Mouse (Mus musculus): ENCODE data around the gene Srsf5.
"Not testable (repeated sequence)": the region's sequence is repeated elsewhere in the genome, so short reads cannot be mapped to it uniquely, and the experiment has no call there.

Gene Srsf5

GRCm38 (mm10) chr12:80945334-80945995 is at the start of gene Srsf5:
Srsf5 (plus strand) TSS chr12:80945504.
- in situ Hi-C loops (cut with MboI): no loop called here

DNA sequence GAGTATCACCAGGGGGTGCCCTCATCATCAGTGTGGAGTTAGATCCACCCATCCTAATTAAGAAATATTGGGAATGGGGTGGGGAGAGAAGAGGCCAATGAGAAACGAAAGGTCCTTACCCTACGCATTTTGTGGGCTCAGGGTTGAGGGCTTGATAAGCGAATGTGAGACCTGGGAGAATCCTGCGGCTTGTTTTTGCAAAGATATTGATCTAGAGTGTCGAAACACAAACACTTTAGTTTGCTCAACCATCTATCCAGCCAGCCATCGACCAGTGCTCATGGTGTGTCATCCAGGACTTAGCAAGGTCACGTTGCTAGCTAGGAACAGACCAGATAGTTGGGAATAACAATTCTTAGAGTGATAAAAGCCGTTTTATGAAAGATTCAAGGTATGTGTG is 35.7 kb upstream of the Srsf5 start:
- in situ Hi-C loops (cut with MboI): no loop called here

GRCm38 (mm10) chr12:80917764-80918163 is 27.5 kb upstream of the Srsf5 start:
- in situ Hi-C loops (cut with MboI): no loop called here

GRCm38 (mm10) chr12:80921301-80921700 is 24.0 kb upstream of the Srsf5 start:
- in situ Hi-C loops (cut with MboI): no loop called here

DNA sequence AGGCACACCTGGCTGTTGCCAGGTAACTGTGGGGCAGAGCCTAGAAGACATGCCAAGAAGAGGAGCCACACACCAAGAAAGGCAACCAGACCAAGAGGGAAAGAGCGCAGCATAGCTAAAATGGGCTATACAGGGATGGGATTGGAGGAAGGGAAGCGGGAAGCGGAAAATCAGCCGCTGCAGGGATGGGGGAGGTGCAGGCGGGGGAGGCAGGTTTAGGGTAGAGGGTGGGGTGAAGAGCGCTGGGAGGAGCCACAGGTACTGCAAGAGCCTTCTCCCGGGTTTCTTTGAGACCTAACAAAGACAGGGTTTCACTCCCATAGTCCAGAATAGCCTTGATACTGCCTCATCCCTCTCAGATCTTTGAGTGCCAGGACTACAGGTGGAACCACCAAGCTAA is 22.4 kb upstream of the Srsf5 start:
- in situ Hi-C loops (cut with MboI): no loop called here

GRCm38 (mm10) chr12:80923602-80924001 is 21.7 kb upstream of the Srsf5 start:
- in situ Hi-C loops (cut with MboI): no loop called here

- in situ Hi-C loops (cut with MboI): no loop called here
Measured at GRCm38 (mm10) chr12:80924205-80924604, 21.1 kb upstream of the Srsf5 start.

GRCm38 (mm10) chr12:80925919-80926318 is 19.4 kb upstream of the Srsf5 start:
- in situ Hi-C loops (cut with MboI): no loop called here

DNA sequence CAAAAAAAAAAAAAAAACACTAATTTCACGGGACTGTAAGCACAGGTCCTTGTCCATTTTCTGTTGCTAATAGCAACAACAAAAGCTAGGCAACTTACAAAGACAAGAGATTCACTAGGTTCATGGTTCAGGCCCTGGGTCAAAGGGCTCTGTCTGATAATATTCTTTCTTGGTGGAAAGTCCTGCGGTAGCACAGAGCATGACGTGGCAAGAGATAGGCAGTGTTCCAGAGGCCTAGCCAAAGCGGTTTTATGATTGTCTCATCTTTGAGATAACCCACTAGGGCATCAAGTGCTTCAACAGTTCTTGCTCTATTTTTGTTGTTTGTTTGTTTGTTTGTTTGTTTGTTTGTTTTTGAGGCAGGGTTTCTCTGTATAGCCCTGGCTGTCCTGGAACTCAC is 18.8 kb upstream of the Srsf5 start:
- in situ Hi-C loops (cut with MboI): no loop called here

- in situ Hi-C loops (cut with MboI): no loop called here
Measured at GRCm38 (mm10) chr12:80927518-80927917, 17.8 kb upstream of the Srsf5 start.

- in situ Hi-C loops (cut with MboI): no loop called here
Measured at GRCm38 (mm10) chr12:80928881-80929280, 16.4 kb upstream of the Srsf5 start.

- in situ Hi-C loops (cut with MboI): no loop called here
Measured at GRCm38 (mm10) chr12:80930141-80930540, 15.2 kb upstream of the Srsf5 start.

DNA sequence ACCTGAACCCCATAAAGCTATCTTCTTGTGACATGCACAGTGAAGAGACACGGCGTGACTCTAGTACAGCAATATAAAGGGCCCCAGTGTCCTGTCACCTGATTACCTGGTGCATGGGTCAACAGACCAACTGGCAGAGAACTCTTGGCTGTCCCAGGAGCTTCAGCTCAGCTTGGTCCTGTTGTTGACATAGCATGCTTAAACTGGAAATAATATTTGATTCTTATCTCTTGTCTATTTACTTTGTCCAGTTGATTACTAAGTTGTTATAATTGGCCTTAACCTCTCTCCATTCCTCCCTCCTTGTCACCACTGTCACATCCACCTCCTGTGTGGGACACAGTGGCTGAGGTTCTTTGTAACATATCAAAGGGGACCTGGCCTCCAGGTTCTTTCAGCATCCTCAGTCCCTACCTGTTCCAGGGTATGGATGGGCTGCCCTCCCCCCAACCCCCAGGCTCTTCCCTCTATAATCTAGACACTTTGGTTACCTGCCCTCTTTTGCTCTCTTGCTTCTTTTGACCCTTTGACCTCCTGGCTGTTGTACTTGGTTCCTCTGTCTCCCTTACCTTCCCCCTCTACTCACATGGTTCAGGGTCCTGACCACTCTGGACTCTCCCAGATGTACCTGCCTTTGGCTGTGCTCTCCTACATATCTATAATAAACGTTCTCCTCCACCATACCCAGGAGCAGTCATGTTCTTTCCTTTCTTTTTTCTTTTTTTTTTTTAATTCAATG is 13.7 kb upstream of the Srsf5 start:
- in situ Hi-C loops (cut with MboI): no loop called here

DNA sequence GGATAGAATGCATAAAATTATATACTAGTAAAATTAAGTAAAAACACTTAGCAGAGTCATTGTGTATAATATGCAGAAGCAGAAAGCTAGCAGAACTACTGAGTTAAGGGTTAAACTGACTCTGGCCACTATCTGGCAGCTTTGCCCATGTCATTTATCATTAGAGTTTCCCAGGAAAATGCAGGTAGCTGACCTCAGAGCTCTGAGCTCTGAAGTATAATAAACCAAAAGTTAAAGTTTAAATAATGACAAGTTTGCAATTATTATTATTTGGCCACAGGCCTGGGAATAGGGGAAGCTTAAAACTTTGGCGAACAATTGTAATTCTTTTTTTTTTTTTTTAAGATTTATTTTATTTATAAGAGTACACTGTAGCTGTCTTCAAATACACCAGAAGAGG is 12.4 kb upstream of the Srsf5 start:
- in situ Hi-C loops (cut with MboI): no loop called here

DNA sequence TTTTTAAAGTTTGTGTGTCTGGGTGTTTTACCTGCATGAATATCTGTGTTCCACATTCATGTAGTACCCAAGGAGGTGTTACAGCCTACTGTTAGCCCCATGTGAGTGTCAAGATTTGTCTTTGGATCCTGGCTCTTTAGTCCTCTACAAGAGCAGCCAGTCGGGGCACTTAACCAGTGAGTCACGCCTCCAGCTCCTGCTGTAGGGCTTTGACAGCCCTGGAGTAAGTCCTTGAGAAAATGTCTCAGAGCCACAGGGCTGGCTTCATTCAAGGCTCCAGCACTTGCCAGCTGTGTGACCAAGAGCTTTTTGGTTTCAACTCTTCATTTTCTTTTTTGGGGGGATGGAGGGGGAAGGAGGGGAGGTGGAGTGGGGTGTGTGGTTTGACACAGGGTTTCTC is 8.6 kb upstream of the Srsf5 start:
- in situ Hi-C loops (cut with MboI): no loop called here

DNA sequence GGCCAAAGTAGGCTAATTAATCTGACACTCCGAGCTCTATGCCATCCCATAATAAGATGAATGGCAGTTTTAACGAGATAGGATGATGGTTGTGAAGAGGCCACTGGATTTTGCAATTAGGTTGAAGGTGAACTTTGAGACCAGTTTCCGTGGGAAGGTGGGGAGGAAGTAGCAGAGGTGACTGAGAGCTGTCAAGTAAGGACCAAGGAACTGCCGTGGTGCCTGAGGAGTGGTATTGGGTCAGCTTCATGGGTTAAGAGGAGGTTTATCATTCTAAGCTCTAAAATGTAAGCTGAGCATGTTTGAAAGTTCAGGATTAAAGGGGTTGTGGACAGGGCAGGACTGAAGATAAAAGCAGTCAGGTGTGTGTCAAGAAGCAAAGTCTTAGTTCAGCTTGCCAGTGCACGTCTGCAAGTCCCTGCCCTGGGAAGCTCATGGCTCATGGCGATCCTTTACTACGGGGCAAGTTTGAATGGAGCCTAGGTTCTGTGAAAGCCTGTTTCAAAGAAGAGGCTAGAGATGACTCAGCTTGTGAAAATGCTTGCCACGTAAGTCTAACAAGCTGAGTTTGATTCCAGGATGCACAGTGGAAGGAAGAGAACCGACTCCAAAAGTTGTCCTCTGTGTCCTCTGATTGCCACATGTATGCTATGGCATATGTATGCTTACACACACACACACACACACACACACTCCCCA is 7.8 kb upstream of the Srsf5 start:
- in situ Hi-C loops (cut with MboI): no loop called here

DNA sequence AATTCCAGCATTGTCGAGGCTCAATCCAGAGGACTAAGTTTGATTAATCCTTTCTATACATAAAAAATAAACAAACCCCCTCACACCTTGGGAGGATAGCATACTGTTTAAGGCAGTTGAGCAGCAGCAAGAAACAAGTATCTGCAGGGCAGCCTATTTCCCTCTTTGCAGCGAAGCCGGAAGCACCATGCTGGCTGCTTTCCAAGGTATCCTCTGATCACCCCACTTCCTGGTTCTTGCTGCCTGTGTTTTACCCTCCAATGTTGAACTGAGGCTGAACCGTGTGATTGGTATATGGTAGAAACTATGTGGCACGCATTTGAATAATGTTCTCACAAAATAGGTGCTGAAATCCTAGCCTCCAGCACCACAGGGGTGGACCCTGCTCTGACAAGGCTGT is 6.7 kb upstream of the Srsf5 start:
- in situ Hi-C loops (cut with MboI): no loop called here

DNA sequence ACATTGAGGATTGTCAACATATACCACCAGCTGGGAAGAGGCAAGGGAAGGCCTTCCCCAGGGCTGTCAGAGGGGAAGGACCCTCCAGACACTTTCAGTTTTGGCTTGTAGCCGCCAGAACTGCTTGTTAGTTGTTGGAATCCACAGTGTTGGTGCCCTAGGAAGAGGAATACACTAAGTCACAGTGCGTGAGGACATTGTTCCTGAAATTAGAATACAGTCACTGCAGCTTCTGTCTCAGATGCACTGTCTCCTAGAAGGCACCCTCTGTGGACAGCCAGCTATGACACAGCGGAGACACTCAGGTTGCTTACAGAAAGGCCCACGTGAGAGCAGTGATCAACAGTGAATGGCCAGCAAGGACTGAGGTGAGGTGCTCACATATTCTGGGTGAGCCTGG is 6.1 kb upstream of the Srsf5 start:
- in situ Hi-C loops (cut with MboI): no loop called here

DNA sequence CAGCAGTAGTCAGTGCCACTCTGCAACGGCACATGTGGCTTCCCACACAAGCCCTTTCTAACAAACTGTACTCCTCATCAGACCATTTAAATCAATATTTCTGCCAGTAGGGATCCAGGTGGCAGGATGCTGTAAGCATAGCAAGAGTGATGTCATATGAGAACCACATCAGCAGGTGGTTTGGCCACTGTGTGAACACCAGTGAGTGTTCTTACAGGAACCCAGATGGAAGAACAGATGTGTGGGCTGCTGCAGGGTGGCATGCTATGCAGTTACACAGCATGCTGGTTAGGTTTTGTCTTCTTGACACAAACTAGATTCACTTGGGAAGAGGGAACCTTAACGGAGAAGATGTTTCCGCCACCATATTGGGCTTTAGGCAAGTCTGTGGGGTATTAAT is 3.4 kb upstream of the Srsf5 start:
- in situ Hi-C loops (cut with MboI): no loop called here

GRCm38 (mm10) chr12:80943395-80943794 is 1.9 kb upstream of the Srsf5 start:
- in situ Hi-C loops (cut with MboI): no loop called here

DNA sequence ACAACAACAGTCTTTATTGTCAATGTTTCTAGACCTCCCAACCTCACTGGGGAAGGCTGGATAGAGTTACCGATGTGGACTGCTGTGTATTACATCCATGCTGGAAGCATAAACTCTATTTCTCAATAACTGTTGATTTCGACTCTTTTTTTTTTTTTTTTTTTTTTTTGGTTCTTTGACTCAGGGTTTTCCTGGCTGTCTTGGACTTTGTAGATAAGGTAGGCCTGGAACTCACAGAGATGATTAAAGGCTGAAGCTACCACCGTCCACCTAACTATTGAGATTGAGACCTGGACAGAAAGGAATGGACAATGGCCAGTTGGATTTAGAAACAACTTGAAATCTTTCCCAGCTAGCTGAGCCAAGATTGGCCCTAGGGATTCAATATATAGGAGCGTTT is 1.1 kb upstream of the Srsf5 start:
- in situ Hi-C loops (cut with MboI): no loop called here

DNA sequence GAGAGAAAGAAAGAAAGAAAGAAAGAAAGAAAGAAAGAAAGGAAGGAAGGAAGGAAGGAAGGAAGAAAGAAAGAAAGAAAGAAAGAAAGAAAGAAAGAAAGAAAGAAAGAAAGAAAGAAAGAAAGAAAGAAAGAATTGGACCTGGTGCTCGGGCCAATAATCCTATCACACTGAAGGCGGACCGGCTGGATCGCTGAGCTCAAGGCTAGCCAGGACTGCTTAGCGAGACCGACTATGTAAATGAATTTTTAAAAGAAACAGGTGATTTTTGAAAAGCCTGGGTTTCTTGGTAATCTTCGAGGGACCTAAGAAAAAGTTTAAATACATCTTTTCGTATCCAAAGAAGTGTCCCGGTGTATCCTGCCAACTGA is 356 bp upstream of the Srsf5 start:
- in situ Hi-C loops (cut with MboI): not testable (repeated sequence)

DNA sequence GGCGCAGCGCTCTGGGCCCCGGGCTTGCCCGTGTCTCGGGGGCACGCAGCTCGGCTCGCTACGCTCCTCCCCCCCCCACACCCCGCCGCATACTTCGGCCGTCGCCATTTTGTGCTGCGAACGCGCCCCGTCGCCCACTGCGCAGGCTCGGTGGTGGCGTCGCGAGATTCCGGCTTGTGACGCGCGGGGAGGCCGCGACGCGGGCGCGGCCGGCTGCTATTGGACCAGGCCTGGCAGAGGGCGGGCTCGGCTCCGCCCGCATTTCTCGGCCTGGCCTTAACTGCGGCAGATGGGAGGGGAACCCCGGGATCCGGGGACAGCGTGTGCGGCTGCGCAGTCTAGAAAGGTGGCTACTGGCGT is 672 bp downstream of the Srsf5 start:
- in situ Hi-C loops (cut with MboI): no loop called here
